Mouse (Mus musculus) kidney, adult 8-10 months (tissue): ENCODE measurements at regions not wholly inside any gene's neighbourhood (a gene's known extent, or its start where the extent isn't known, plus 50 kb on each side); places are given as distances from the start of the nearest gene placed in this dataset.

Experiments used
- DNase-seq, 2 experiments: peaks; one replicate each; pipeline ENCODE4 v3.0.0; 2022

GRCm38 (mm10) chr3:35400213-35400612 lies 353.7 kb upstream of the Atp11b start:
- no peak for DNase-seq

- DNase-seq = no peak
Measured at GRCm38 (mm10) chr3:35402666-35403065, 351.2 kb upstream of the Atp11b start.

DNA sequence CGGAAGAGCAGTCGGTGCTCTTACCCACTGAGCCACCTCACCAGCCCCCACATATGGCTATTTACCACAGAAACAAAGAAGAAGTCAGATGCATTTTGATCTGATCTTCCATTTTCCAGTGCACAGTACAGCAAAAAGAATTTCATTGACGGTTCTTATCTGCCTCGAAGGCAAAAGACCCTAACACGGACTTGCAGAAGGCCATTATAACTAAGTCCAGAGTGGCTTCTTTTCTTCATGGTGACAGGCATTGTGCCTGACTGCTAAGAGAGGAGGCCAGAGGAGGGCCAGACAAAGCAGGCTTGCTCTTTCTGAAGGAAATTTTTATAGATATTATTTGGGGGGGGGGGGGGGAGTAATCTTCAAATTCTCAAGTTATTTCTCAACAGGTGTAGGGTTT lies 350.0 kb upstream of the Atp11b start:
- DNase-seq = no peak

GRCm38 (mm10) chr3:35404492-35405390 lies 349.2 kb upstream of the Atp11b start:
- no peak for DNase-seq

- DNase-seq = peak in 1 of 2 experiments; percentile 17
Measured at GRCm38 (mm10) chr3:35405621-35406079, 348.3 kb upstream of the Atp11b start.

DNA sequence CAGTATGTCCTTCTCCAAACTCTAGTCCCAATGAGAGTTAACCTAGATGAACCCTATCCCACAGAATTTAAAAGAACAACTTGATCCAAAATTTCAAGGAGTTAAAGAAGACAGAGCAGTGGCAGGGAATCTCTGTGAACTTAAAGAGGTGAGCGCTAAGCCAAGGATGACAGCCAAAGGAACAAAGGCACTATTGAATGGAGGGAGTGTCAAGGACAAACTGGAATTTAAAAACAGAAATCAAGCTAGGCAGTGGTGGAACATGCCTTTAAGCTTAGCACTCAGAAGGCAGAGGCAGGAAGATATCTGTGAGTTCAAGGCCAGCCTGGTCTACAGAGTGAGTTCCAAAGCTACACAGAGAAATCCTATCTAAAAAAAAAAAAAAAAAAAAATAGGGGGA lies 316.2 kb upstream of the Atp11b start:
- DNase-seq = no peak

- no peak for DNase-seq
Measured at GRCm38 (mm10) chr3:35462858-35463257, 291.0 kb upstream of the Atp11b start.

GRCm38 (mm10) chr3:35464212-35464911 lies 289.5 kb upstream of the Atp11b start:
- DNase-seq = no peak

GRCm38 (mm10) chr3:35465956-35466355 lies 287.9 kb upstream of the Atp11b start:
- no peak for DNase-seq

DNA sequence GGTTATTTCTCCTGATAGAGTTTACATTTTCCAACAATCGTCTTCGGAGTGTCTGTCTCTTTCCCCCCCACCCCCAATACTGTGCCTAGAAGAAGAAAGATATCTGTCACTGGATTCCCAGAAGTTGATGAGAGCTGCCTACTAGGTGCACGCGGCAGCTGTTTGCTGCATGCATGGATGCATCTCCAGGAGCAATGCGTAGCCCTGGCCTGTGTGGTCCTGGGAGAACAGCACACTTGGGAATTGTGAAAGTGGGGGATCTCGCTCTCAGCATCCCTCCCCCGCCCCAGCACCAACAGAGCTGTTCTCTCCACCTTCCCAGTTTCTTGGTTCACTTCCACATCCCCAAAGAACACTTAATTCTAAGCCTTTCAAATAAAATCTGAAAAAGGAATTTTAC lies 280.6 kb upstream of the Atp11b start:
- DNase-seq = no peak

GRCm38 (mm10) chr3:35474361-35474760 lies 279.5 kb upstream of the Atp11b start:
- DNase-seq = no peak

- no peak for DNase-seq
Measured at GRCm38 (mm10) chr3:35475326-35475725, 278.6 kb upstream of the Atp11b start.

GRCm38 (mm10) chr3:35480714-35481695 lies 272.9 kb upstream of the Atp11b start:
- no peak for DNase-seq

DNA sequence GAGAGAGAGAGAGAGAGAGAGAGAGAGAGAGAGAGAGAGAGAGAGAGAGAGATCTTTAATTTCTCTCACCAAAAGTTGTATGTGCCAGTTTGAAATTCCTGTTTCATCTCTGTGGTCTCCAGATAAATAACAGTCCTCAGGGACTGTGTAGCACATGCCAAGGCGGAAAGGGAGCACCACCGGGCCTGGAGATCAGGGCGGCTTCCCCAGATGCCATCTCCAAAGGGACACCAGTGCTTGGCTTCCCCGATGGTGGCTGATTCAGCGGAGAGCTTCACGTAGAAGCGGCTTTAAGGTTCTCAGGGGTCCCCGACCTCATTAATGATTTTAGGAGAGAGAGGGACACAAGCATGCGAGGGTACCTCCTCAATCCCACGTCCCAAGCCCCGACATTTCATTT lies 272.1 kb upstream of the Atp11b start:
- DNase-seq = no peak

- DNase-seq = peak; percentile 6 to 41
Measured at GRCm38 (mm10) chr3:35482296-35482695, 271.6 kb upstream of the Atp11b start.

DNA sequence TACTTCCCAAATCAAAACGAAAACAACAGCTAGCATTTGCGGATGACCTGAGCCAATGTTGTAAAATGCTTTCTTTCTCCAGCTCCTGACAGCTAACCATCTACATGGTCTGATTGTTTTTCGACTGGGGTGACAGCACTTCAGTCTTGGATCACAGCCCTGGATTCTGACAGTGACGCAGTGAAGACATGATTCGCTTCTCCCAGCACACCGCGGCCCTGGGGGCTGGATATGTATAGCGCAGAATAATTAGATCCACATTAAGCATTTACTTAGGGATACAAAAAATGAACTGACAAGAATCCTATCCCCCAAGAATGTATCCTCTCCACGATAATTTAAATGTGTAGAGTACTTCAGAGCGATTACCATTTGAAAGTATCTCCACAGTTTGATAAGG lies 271.1 kb upstream of the Atp11b start:
- DNase-seq = no peak

- no peak for DNase-seq
Measured at GRCm38 (mm10) chr3:35496027-35496824, 257.7 kb upstream of the Atp11b start.

DNA sequence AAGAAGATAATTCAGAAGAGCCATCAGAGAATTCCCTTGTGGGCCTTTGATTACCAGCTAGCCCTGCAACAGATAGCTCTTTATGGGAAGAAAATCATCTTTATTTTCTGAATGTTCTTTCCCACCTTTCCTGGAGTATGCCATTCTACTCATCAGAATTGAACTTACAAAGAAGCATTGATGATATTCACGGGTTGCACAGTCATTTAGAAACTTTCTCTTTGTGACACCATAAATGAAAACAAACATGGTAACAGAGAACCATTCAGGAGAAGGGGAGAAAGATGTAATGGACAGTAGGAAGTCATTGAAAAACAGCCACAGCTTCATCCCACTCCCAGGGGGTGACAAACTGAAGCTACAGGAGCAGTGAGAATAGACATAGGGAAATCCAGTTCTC lies 243.6 kb upstream of the Atp11b start:
- no peak for DNase-seq

GRCm38 (mm10) chr3:35516517-35516916 lies 237.4 kb upstream of the Atp11b start:
- DNase-seq = no peak

- DNase-seq = no peak
Measured at GRCm38 (mm10) chr3:35520131-35520530, 233.8 kb upstream of the Atp11b start.

- DNase-seq = no peak
Measured at GRCm38 (mm10) chr3:35547696-35548095, 206.2 kb upstream of the Atp11b start.

GRCm38 (mm10) chr3:35551791-35552190 lies 202.1 kb upstream of the Atp11b start:
- no peak for DNase-seq
